In genomic region chr1:175433622-175434204, GRCm38 (mm10) we compare ENCODE assay signal across 21 mouse cellular contexts. TPM values are rescaled to one million over a fixed set of nuclear protein-coding genes. Genes with fewer than 3 reads are reported as not detected.
A peak's percentile ranks its signal among the peaks of the same experiment; 100 is the strongest.
DNase-seq lines count a peak whose midpoint lies in the region; ATAC-seq and TF ChIP-seq lines count a peak whose summit lies in the region.
"Had no signal": no experiment of that assay in that cellular context is flagged by ENCODE, and none has a peak within 500 bp of the region (broad histone marks: within the 10 kb centered on the region; RNA-seq: fewer than 3 reads in every experiment).

No protein-coding gene starts in this region.

- TF ChIP-seq CTCF in left cerebral cortex, adult 2 months (IDR thresholded peaks at IDR 0.05): no peak

- intact Hi-C loops in left cerebral cortex, adult 2 months (cut with DNase I): no loop called here
- intact Hi-C loops in left cerebral cortex, postnatal 14 days (cut with DNase I): no loop called here

- no peak overlapping the region for H3K9ac ChIP-seq in forebrain, embryonic 16.5 days (replicated peaks; ENCODE audit: low read depth, low read length)
- no peak overlapping the region for H3K9ac ChIP-seq in forebrain, embryonic 11.5 days (ENCODE audit: low read length)
- H3K9ac ChIP-seq: embryonic facial prominence, embryonic 12.5 days had no signal

- no peak for ATAC-seq in cerebellum, adult (ENCODE audit: insufficient number of reproducible peaks, low FRiP score, low TSS enrichment)
- peak; percentile 66; the same call in 1 of the 2 replicates for ATAC-seq in forebrain, embryonic 16.5 days
- ATAC-seq in forebrain, embryonic 11.5 days (replicated peaks; ENCODE audit: low FRiP score): no peak
- ATAC-seq: activated CD4-positive, CD25-positive, alpha-beta regulatory T cell, adult 4 months; CD4-positive, CD25-positive, alpha-beta regulatory T cell, adult 4 months; forebrain, embryonic 14.5 days; Patski had no signal

- no peak overlapping the region for H3K4me3 ChIP-seq in forebrain, embryonic 16.5 days (replicated peaks; ENCODE audit: low read length)
- no peak overlapping the region for H3K4me3 ChIP-seq in forebrain, embryonic 11.5 days (ENCODE audit: low read depth, low read length)
- H3K4me3 ChIP-seq in left cerebral cortex, adult 2 months: no peak overlapping the region
- H3K4me3 ChIP-seq: embryonic facial prominence, embryonic 10.5 days; embryonic facial prominence, embryonic 12.5 days had no signal

- no peak overlapping the region for H3K4me2 ChIP-seq in forebrain, embryonic 16.5 days (ENCODE audit: low read length)
- no peak overlapping the region for H3K4me2 ChIP-seq in forebrain, embryonic 11.5 days (ENCODE audit: low read depth, low read length, severe bottlenecking)
- H3K4me2 ChIP-seq: embryonic facial prominence, embryonic 12.5 days had no signal

- no peaks in the 10 kb centered on the region for H3K9me3 ChIP-seq in forebrain, embryonic 16.5 days (ENCODE audit: control insufficient read depth, low read length)
- no peaks in the 10 kb centered on the region for H3K9me3 ChIP-seq in forebrain, embryonic 11.5 days (ENCODE audit: control insufficient read depth, low read length)
- H3K9me3 ChIP-seq: embryonic facial prominence, embryonic 10.5 days; embryonic facial prominence, embryonic 12.5 days had no signal

- WGBS in forebrain, embryonic 16.5 days: 60% methylated on average over 14 of the region's 14 CpGs
- 86% methylated on average over 14 of the region's 14 CpGs for WGBS in forebrain, embryonic 11.5 days

- DNase-seq in cerebellum, adult 9-10 months: peak; percentile 57
- DNase-seq in forebrain, embryonic 11.5 days (ENCODE audit: low spot score): no peak
- DNase-seq in left cerebral cortex, adult 2 months (ENCODE audit: extremely low spot score in 1 of 2, low spot score in 2 of 2): no peak
- no peak for DNase-seq in left cerebral cortex, postnatal 14 days (ENCODE audit: low spot score in 2 of 2)
- DNase-seq: adrenal gland, adult 8-10 months; adrenal gland, postnatal 14 days; adrenal gland, postnatal 36 days; B cell, adult 2 months; cerebellum, adult 11 months; cerebellum, adult 18-20 months; cerebellum, adult 8-10 months had no signal

- H3K27me3 ChIP-seq in forebrain, embryonic 16.5 days (replicated peaks; ENCODE audit: control insufficient read depth, insufficient read depth, low read length): no peaks in the 10 kb centered on the region; the same call in 1 of the 2 replicates
- H3K27me3 ChIP-seq in forebrain, embryonic 11.5 days (ENCODE audit: control insufficient read depth, insufficient read depth, low read length): no peaks in the 10 kb centered on the region
- H3K27me3 ChIP-seq: CH12.LX; embryonic facial prominence, embryonic 12.5 days; Patski had no signal

- H3K27ac ChIP-seq in forebrain, embryonic 16.5 days (ENCODE audit: low read length): no peak overlapping the region
- H3K27ac ChIP-seq in forebrain, embryonic 11.5 days (ENCODE audit: low read depth, low read length): no peak overlapping the region
- H3K27ac ChIP-seq in left cerebral cortex, adult 2 months: peak overlapping the region; percentile 16; the same call in 1 of the 2 replicates
- H3K27ac ChIP-seq: embryonic facial prominence, embryonic 10.5 days; embryonic facial prominence, embryonic 12.5 days had no signal

- H3K36me3 ChIP-seq in forebrain, embryonic 16.5 days (ENCODE audit: control insufficient read depth, insufficient read depth): no peaks in the 10 kb centered on the region
- no peaks in the 10 kb centered on the region for H3K36me3 ChIP-seq in forebrain, embryonic 11.5 days (ENCODE audit: control insufficient read depth, insufficient read depth, low read length)
- H3K36me3 ChIP-seq: embryonic facial prominence, embryonic 10.5 days; embryonic facial prominence, embryonic 12.5 days; G1E had no signal

- H3K4me1 ChIP-seq in forebrain, embryonic 16.5 days (replicated peaks; ENCODE audit: control insufficient read depth, insufficient read depth, low read length): no peaks in the 10 kb centered on the region
- no peaks in the 10 kb centered on the region for H3K4me1 ChIP-seq in forebrain, embryonic 11.5 days (replicated peaks; ENCODE audit: control insufficient read depth, insufficient read depth, low read length)
- H3K4me1 ChIP-seq: embryonic facial prominence, embryonic 10.5 days; embryonic facial prominence, embryonic 12.5 days had no signal

RNA-seq across cellular contexts. Expression of gene Rgs7, which starts 58.6 kb away (rescaled TPM):
- polyA plus RNA-seq in forebrain, embryonic 16.5 days (2015; fragmentation: Nextera tagmentation; extraction: Ambion mirVana): 21.7 and 24.8 TPM in 2 replicates
- 4.6 and 5.7 TPM in 2 replicates for polyA plus RNA-seq in forebrain, embryonic 11.5 days (2014; fragmentation: Nextera tagmentation; extraction: Ambion mirVana)
- 100 to 1,000 TPM; 114 to 120 TPM for total RNA-seq in left cerebral cortex, adult 2 months (2021)
- 100 to 1,000 TPM; 108 to 116 TPM for total RNA-seq in left cerebral cortex, postnatal 14 days (2021)
- polyA plus RNA-seq: activated CD4-positive, CD25-positive, alpha-beta regulatory T cell, adult 4 months; CD4-positive, CD25-positive, alpha-beta regulatory T cell, adult 4 months; G1E had no signal
